Mouse (Mus musculus): Measurements from ENCODE around the gene Ebf3. TPM values are rescaled to one million over a fixed set of nuclear protein-coding genes. Genes with fewer than 3 reads are reported as not detected.

Gene Ebf3
- polyA plus RNA-seq, 1 experiment from 2014 or later = 6.4 TPM

DNA sequence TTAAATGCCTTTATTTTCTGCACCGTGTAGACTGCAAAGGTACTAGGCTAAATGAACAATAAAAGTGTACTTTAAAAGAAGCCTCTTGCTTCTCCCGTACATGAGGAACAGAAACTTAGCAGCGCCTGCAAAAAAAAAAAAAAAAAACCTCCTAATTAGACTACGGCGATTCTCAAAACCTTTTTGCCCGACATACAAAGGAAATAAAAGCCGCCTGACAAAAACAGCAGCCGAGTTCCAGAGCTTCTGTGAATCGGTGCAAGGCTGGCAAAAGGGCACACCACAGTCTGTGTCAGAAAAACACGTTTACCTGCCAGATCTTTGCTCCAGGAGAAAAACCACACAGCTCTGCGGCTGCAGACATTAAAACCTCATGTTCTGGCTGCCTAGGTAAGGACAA lies 3.4 kb downstream of the Ebf3 start:
- peak overlapping the region; percentile 67 for H3K4me3 ChIP-seq (replicated peaks)
- peak overlapping the region; percentile 92 for H3K4me2 ChIP-seq (replicated peaks)
- ATAC-seq (ENCODE audit: insufficient number of reproducible peaks, low FRiP score, low TSS enrichment, low read depth) = no peak
- WGBS = 5% methylated on average over 11 of the region's 11 CpGs
- H3K4me1 ChIP-seq = peaks cover 43% of the 10 kb centered on the region
- no peak overlapping the region for H3K9ac ChIP-seq
- H3K36me3 ChIP-seq = no peaks in the 10 kb centered on the region
- peak overlapping the region; percentile 35; the same call in 1 of the 2 replicates for H3K27ac ChIP-seq (replicated peaks)
- no peaks in the 10 kb centered on the region for H3K9me3 ChIP-seq (replicated peaks)
- H3K27me3 ChIP-seq = peaks cover 56% of the 10 kb centered on the region

DNA sequence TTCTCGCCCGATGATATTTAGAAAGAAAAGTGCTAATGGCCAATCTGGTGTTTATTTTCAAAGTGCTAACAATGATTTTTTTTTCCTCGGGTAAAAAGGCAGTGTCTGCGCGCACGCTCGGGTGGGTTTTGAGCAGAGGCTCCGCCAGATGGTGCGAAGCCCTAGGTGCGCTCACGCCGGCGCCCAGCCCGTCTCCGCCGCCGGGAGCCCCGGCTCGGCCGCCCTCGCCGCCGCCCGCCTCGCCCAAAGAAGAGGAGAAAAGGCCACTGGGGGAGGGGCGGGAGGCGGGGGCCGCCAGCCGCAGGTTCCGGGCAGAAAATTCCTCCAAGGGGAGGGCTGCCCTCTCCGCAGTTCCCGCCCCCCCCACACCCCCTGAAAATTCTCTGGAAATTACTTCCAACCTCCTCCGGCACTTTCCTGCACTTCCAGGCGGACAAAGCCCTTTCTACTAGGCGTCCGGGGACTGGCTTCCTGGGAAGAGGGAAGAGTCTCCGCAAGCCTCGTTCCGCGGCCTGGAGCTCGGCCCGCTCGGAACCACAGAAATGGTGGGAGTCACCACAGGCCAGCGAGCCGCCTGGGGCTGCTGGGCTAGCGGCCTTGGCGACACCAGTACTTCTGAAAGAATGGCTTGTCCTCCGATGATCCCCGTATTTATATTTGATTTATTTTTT lies 4.0 kb downstream of the Ebf3 start:
- Histone ChIP-seq H3K9ac (peak overlapping the region; percentile 39), H3K36me3 (no peaks in the 10 kb centered on the region), H3K4me1 (peaks cover 40% of the 10 kb centered on the region), H3K27me3 (peaks cover 52% of the 10 kb centered on the region), H3K9me3 (replicated peaks) (no peaks in the 10 kb centered on the region), H3K4me3 (replicated peaks) (peak overlapping the region; percentile 67), H3K27ac (replicated peaks) (peak overlapping the region; percentile 35), H3K4me2 (replicated peaks) (peak overlapping the region; percentile 92)
- 2% methylated on average over 47 of the region's 49 CpGs for WGBS
- no peak for ATAC-seq (ENCODE audit: insufficient number of reproducible peaks, low FRiP score, low TSS enrichment, low read depth)

- Histone ChIP-seq H3K9me3 (replicated peaks) (no peaks in the 10 kb centered on the region), H3K27me3 (peaks cover 50% of the 10 kb centered on the region), H3K36me3 (no peaks in the 10 kb centered on the region), H3K27ac (replicated peaks) (peak overlapping the region; percentile 35), H3K4me3 (replicated peaks) (peak overlapping the region; percentile 67), H3K4me2 (replicated peaks) (peak overlapping the region; percentile 92), H3K9ac (peak overlapping the region; percentile 39), H3K4me1 (peaks cover 37% of the 10 kb centered on the region)
- 5% methylated on average over 89 of the region's 93 CpGs for whole genome bisulfite sequencing
- no peak; the same call in 1 of the 2 replicates for ATAC-seq (ENCODE audit: insufficient number of reproducible peaks, low FRiP score, low TSS enrichment, low read depth)
Measured at GRCm38 (mm10) chr7:137309071-137310066, 4.9 kb downstream of the Ebf3 start.

- peaks cover 39% of the 10 kb centered on the region for H3K4me1 ChIP-seq
- no peaks in the 10 kb centered on the region for H3K36me3 ChIP-seq
- WGBS = 23% methylated on average over 19 of the region's 19 CpGs
- H3K9ac ChIP-seq = peak overlapping the region; percentile 39; the same call in 1 of the 2 replicates
- no peaks in the 10 kb centered on the region for H3K9me3 ChIP-seq (replicated peaks)
- H3K27ac ChIP-seq (replicated peaks) = peak overlapping the region; percentile 17; the same call in 1 of the 2 replicates
- peak overlapping the region; percentile 92 for H3K4me2 ChIP-seq (replicated peaks)
- peak overlapping the region; percentile 67 for H3K4me3 ChIP-seq (replicated peaks)
- no peak for ATAC-seq (ENCODE audit: insufficient number of reproducible peaks, low FRiP score, low TSS enrichment, low read depth)
- H3K27me3 ChIP-seq = peaks cover 48% of the 10 kb centered on the region
Measured at GRCm38 (mm10) chr7:137308061-137309060, 5.9 kb downstream of the Ebf3 start.

DNA sequence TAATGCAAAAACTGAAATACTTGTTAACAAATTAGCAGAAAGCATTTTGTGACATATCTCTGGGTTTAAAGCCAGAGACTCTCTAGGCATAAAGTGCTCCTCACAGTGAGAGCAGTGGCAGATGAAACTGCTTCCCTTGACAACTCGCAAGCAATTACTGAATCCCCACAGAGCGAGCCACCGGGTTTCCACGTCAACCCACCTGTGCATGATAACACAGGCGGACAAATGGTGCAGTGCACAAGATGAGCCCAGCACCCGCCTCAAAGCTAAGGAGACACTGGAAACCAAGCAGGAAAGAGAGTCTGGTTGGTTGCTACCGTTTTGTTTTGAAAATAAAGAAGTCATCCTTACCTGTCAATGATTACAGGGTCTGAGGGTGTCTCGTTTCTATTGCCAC lies 7.1 kb downstream of the Ebf3 start:
- Histone ChIP-seq H3K27me3 (peaks cover 45% of the 10 kb centered on the region), H3K4me1 (peaks cover 39% of the 10 kb centered on the region), H3K4me2 (replicated peaks) (0 out of 2 replicates have a peak overlapping the region, but pooled peaks have one; percentile 17), H3K9me3 (replicated peaks) (no peaks in the 10 kb centered on the region), H3K4me3 (replicated peaks) (peak overlapping the region; percentile 12; the same call in 1 of the 2 replicates), H3K9ac (no peak overlapping the region), H3K36me3 (no peaks in the 10 kb centered on the region), H3K27ac (replicated peaks) (no peak overlapping the region)
- WGBS = 27% methylated on average over 8 of the region's 8 CpGs
- no peak for ATAC-seq (ENCODE audit: insufficient number of reproducible peaks, low FRiP score, low TSS enrichment, low read depth)

DNA sequence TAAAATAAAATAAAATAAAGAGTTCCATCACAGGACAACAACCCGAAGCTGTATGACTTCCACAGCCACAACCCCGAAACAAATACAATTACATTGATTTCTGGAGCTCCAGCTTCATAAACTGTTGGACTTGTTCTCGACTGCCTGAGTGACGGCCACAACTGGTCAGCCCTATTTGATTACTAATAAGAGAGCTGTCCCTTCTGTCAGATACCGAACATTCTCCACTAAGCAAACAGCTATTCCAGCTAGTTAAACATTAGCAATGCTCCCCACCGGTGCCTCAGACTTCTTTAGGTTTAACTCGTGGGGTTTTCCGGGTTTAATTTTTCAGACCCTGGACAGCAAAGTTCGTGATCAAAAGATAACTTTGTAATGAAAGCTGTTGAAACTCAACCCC lies 8.1 kb downstream of the Ebf3 start:
- H3K4me3 ChIP-seq (replicated peaks) = peak overlapping the region; percentile 17; the same call in 1 of the 2 replicates
- peak overlapping the region; percentile 29; the same call in 1 of the 2 replicates for H3K4me2 ChIP-seq (replicated peaks)
- H3K36me3 ChIP-seq = no peaks in the 10 kb centered on the region
- no peak for ATAC-seq (ENCODE audit: insufficient number of reproducible peaks, low FRiP score, low TSS enrichment, low read depth)
- no peaks in the 10 kb centered on the region for H3K9me3 ChIP-seq (replicated peaks)
- 36% methylated on average over 9 of the region's 9 CpGs for WGBS
- H3K9ac ChIP-seq = no peak overlapping the region
- peaks cover 49% of the 10 kb centered on the region for H3K4me1 ChIP-seq
- no peak overlapping the region for H3K27ac ChIP-seq (replicated peaks)
- H3K27me3 ChIP-seq = peaks cover 43% of the 10 kb centered on the region

- peak; percentile 58; the same call in 1 of the 2 replicates for ATAC-seq (ENCODE audit: insufficient number of reproducible peaks, low FRiP score, low TSS enrichment, low read depth)
Measured at GRCm38 (mm10) chr7:137303776-137304171, 10.5 kb downstream of the Ebf3 start.

GRCm38 (mm10) chr7:137302961-137303775 lies 11.1 kb downstream of the Ebf3 start:
- H3K27ac ChIP-seq (replicated peaks) = peak overlapping the region; percentile 85
- H3K4me1 ChIP-seq = peaks cover 57% of the 10 kb centered on the region
- 25% methylated on average over 10 of the region's 10 CpGs for WGBS
- H3K36me3 ChIP-seq = no peaks in the 10 kb centered on the region
- no peaks in the 10 kb centered on the region for H3K9me3 ChIP-seq (replicated peaks)
- ATAC-seq (ENCODE audit: insufficient number of reproducible peaks, low FRiP score, low TSS enrichment, low read depth) = no peak
- peak overlapping the region; percentile 35 for H3K4me2 ChIP-seq (replicated peaks)
- H3K27me3 ChIP-seq = peaks cover 37% of the 10 kb centered on the region
- H3K9ac ChIP-seq = no peak overlapping the region
- H3K4me3 ChIP-seq (replicated peaks) = peak overlapping the region; percentile 9; the same call in 1 of the 2 replicates

More at GRCm38 (mm10) chr7:137303776-137304171, 10.5 kb downstream of the Ebf3 start:
- Histone ChIP-seq H3K9me3 (replicated peaks) (no peaks in the 10 kb centered on the region), H3K4me1 (peaks cover 52% of the 10 kb centered on the region), H3K27me3 (peaks cover 40% of the 10 kb centered on the region), H3K4me3 (replicated peaks) (peak overlapping the region; percentile 9; the same call in 1 of the 2 replicates), H3K36me3 (no peaks in the 10 kb centered on the region), H3K4me2 (replicated peaks) (peak overlapping the region; percentile 35), H3K27ac (replicated peaks) (peak overlapping the region; percentile 85), H3K9ac (no peak overlapping the region)
- WGBS = 17% methylated on average over 10 of the region's 10 CpGs

DNA sequence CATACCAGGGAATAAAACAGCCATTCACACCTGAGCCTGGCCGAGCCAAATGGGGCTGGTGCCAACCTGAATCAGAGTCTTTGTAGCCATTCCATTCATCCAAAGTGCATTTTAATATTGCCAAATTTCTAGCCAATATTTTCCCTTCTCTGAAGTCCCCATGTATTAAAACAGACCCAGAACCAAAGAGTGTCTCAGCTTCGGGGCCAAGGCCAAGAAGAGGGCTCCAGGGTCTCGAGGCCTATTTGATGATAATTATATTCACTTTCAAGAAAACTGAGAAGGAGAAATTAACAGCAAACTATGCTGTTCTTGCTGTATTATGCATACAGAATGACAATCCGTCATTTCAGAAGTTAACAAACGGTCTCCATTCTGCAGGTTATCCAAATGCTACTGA lies 12.1 kb downstream of the Ebf3 start:
- H3K36me3 ChIP-seq = no peaks in the 10 kb centered on the region
- 62% methylated on average over 5 of the region's 5 CpGs for WGBS
- H3K4me3 ChIP-seq (replicated peaks) = no peak overlapping the region
- no peak overlapping the region for H3K9ac ChIP-seq
- ATAC-seq (ENCODE audit: insufficient number of reproducible peaks, low FRiP score, low TSS enrichment, low read depth) = no peak
- H3K27me3 ChIP-seq = peaks cover 36% of the 10 kb centered on the region
- no peak overlapping the region for H3K4me2 ChIP-seq (replicated peaks)
- H3K9me3 ChIP-seq (replicated peaks) = no peaks in the 10 kb centered on the region
- H3K27ac ChIP-seq (replicated peaks) = peak overlapping the region; percentile 60; the same call in 1 of the 2 replicates
- peaks cover 68% of the 10 kb centered on the region for H3K4me1 ChIP-seq
